Mouse (Mus musculus) kidney, embryonic 15.5 days (tissue): ENCODE results near the gene Shpk. TPM values are rescaled to one million over a fixed set of nuclear protein-coding genes. Genes with fewer than 3 reads are reported as not detected.

Source experiments
- polyA plus RNA-seq: library from polyadenylated mRNA; unstranded; fragments of >200 nt; fragmentation: Nextera tagmentation; extraction: Ambion mirVana; gene quantifications from 2 replicates; pipeline ENCODE4 v1.2.1, GENCODE M21; 2015

Shpk gene
- polyA plus RNA-seq, 1 experiment from 2014 or later = 1.5 TPM

Other genes starting within 250 kb of the Shpk start
- 4.2 and 5.7 TPM in 2 replicates for gene Atp2a3, start 238.3 kb upstream of the Shpk start, polyA plus RNA-seq
- 1.6 and 1.7 TPM in 2 replicates for gene P2rx1, start 200.4 kb upstream of the Shpk start, polyA plus RNA-seq
- 6.7 and 9.2 TPM in 2 replicates for gene Camkk1, start 180.5 kb upstream of the Shpk start, polyA plus RNA-seq
- gene Ncbp3, start 151.7 kb upstream of the Shpk start, polyA plus RNA-seq = 12.1 and 12.9 TPM in 2 replicates
- 0.37 and 0.42 TPM in 2 replicates for gene Itgae, start 108.9 kb upstream of the Shpk start, polyA plus RNA-seq
- 17.5 and 18.9 TPM in 2 replicates for gene Haspin, start 61.2 kb upstream of the Shpk start, polyA plus RNA-seq
- 0.47 and 0.50 TPM in 2 replicates for gene P2rx5, start 39.0 kb upstream of the Shpk start, polyA plus RNA-seq
- 121 and 131 TPM in 2 replicates for gene Emc6, start 22.4 kb upstream of the Shpk start, polyA plus RNA-seq
- 202 and 204 TPM in 2 replicates for gene Tax1bp3, start 22.4 kb upstream of the Shpk start, polyA plus RNA-seq
- gene Ctns, start 418 bp upstream of the Shpk start, polyA plus RNA-seq = 17.7 and 18.2 TPM in 2 replicates
- gene Trpv1, start 34.8 kb downstream of the Shpk start, polyA plus RNA-seq = 0.12 TPM in 1 of 2 replicates, not detected in the other
- gene Trpv3, start 67.9 kb downstream of the Shpk start, polyA plus RNA-seq = 0.18 and 0.22 TPM in 2 replicates
- 17.1 and 17.2 TPM in 2 replicates for gene Aspa, start 130.1 kb downstream of the Shpk start, polyA plus RNA-seq
- gene Gm49340, start 130.3 kb downstream of the Shpk start, polyA plus RNA-seq = not detected in 2 replicates
- 0.32 and 0.33 TPM in 2 replicates for gene Spata22, start 130.3 kb downstream of the Shpk start, polyA plus RNA-seq
- gene Olfr20, start 151.3 kb downstream of the Shpk start, polyA plus RNA-seq = not detected in 2 replicates
- not detected in 2 replicates for gene Olfr376, start 171.8 kb downstream of the Shpk start, polyA plus RNA-seq
- gene Olfr1, start 200.2 kb downstream of the Shpk start, polyA plus RNA-seq = not detected in 2 replicates
- not detected in 2 replicates for gene Olfr378, start 229.0 kb downstream of the Shpk start, polyA plus RNA-seq